Mouse (Mus musculus): Measurements from ENCODE around the gene Gpc6. TPM values are rescaled to one million over a fixed set of nuclear protein-coding genes. Genes with fewer than 3 reads are reported as not detected.

Gpc6 gene
- polyA plus RNA-seq, 1 experiment from 2014 or later: 32.2 TPM

DNA sequence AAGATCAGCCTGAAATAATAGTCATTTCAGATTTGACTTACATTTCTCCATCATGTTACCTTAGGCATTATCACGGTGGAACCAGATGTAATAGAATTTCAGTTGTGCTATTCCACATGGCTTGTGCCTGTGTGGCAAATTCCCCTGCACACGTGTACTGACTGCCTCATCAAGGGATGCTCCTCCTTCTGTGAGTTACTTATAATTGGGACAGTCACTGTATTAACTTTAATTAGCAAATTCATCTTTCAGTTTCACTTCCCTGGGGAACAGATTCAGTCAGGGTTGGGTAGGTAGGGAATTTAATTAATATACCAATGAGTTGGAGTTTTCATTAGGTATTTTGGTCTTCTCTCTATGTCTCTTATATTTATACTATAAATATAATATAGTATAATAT, 869.8 kb downstream of the Gpc6 start:
- H3K27me3 ChIP-seq (ENCODE audit: control insufficient read depth, insufficient read depth, low read length): no peaks in the 10 kb centered on the region
- no peak for DNase-seq (ENCODE audit: low spot score)
- H3K36me3 ChIP-seq (ENCODE audit: control insufficient read depth, insufficient read depth, low read length): no peaks in the 10 kb centered on the region
- H3K27ac ChIP-seq (ENCODE audit: low read depth, low read length): no peak overlapping the region
- H3K4me2 ChIP-seq (replicated peaks; ENCODE audit: low read depth, low read length): no peak overlapping the region
- H3K9ac ChIP-seq (ENCODE audit: low read depth, low read length): no peak overlapping the region
- no peak overlapping the region for H3K4me3 ChIP-seq (ENCODE audit: low read depth, low read length)
- WGBS: 84% methylated on average over 2 of the region's 2 CpGs
- no peak for ATAC-seq (ENCODE audit: low FRiP score)
- no peaks in the 10 kb centered on the region for H3K9me3 ChIP-seq (ENCODE audit: control insufficient read depth, low read length)
- H3K4me1 ChIP-seq (replicated peaks; ENCODE audit: control insufficient read depth, insufficient read depth, low read length): no peaks in the 10 kb centered on the region

DNA sequence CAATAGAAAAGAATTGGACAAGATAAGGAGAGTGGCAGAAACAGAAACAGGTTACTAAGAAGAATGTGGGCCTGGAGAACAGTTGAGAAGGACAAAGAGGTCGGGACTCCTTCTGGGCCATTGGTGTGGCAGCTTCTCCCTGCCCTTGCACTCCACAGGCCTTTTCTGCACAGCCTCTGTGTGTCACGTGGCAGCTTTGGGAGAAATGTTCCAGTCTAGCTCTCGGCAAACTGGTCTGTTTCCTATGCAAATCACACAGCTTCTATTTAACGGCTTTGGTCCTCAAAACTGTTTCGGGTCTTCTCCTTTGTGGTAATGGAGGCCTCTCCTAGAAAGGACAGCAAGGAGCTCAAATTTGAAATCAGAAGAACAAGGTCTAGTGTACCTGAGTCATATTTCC, 871.5 kb downstream of the Gpc6 start:
- 79% methylated on average over 5 of the region's 5 CpGs for WGBS
- H3K9me3 ChIP-seq (ENCODE audit: control insufficient read depth, low read length): no peaks in the 10 kb centered on the region
- no peak overlapping the region for H3K9ac ChIP-seq (ENCODE audit: low read depth, low read length)
- ATAC-seq (ENCODE audit: low FRiP score): no peak
- H3K27me3 ChIP-seq (ENCODE audit: control insufficient read depth, insufficient read depth, low read length): no peaks in the 10 kb centered on the region
- no peaks in the 10 kb centered on the region for H3K36me3 ChIP-seq (ENCODE audit: control insufficient read depth, insufficient read depth, low read length)
- H3K4me2 ChIP-seq (replicated peaks; ENCODE audit: low read depth, low read length): no peak overlapping the region
- DNase-seq (ENCODE audit: low spot score): no peak
- no peak overlapping the region for H3K4me3 ChIP-seq (ENCODE audit: low read depth, low read length)
- no peaks in the 10 kb centered on the region for H3K4me1 ChIP-seq (replicated peaks; ENCODE audit: control insufficient read depth, insufficient read depth, low read length)
- H3K27ac ChIP-seq (ENCODE audit: low read depth, low read length): no peak overlapping the region

DNA sequence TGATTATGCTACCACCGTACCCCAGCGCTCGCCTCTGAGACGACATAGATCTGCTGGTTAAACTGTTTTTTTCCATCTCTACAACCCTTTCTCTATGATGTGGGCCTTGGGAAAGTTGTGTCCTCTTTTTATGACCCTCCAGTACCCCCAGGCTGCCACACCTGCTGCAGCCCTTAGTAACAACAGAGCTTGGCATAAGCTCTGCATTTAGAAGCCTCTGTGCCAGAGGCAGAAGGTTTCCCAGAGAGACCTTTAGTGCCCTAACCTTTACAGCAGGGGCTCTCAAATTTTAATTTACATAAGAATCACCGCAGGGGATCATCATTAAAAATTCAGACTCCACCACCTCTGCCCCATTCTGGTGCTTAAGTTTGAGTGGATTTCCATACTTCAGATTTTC, 875.3 kb downstream of the Gpc6 start:
- Histone ChIP-seq H3K4me2 (replicated peaks; ENCODE audit: low read depth, low read length) (no peak overlapping the region), H3K9me3 (ENCODE audit: control insufficient read depth, low read length) (no peaks in the 10 kb centered on the region), H3K9ac (ENCODE audit: low read depth, low read length) (no peak overlapping the region), H3K4me3 (ENCODE audit: low read depth, low read length) (no peak overlapping the region), H3K36me3 (ENCODE audit: control insufficient read depth, insufficient read depth, low read length) (no peaks in the 10 kb centered on the region), H3K27ac (ENCODE audit: low read depth, low read length) (no peak overlapping the region), H3K27me3 (ENCODE audit: control insufficient read depth, insufficient read depth, low read length) (no peaks in the 10 kb centered on the region), H3K4me1 (replicated peaks; ENCODE audit: control insufficient read depth, insufficient read depth, low read length) (no peaks in the 10 kb centered on the region)
- ATAC-seq (ENCODE audit: low FRiP score) (no peak), DNase-seq (ENCODE audit: low spot score) (no peak)
- 79% methylated on average over 5 of the region's 5 CpGs for WGBS

DNA sequence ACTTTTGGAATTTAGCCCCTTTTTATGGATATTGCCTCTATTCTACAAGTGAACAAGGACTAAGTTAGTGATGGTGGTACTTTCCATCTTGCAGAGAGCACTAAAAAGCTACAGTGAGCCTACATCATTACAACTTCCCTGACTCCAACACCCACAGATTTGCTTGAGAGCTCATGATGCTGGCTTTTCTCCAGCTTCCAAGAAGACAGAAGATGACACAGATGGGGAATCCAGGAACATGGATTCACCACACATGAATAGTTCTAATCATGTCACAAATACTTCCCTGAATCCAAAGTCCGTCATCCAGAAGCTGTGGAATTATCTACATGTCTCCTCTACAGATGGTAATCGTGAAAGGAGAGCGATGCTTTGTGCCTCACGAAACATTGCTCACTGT, 882.7 kb downstream of the Gpc6 start:
- Histone ChIP-seq H3K27ac (ENCODE audit: low read depth, low read length) (no peak overlapping the region), H3K9me3 (ENCODE audit: control insufficient read depth, low read length) (no peaks in the 10 kb centered on the region), H3K9ac (ENCODE audit: low read depth, low read length) (no peak overlapping the region), H3K4me2 (replicated peaks; ENCODE audit: low read depth, low read length) (no peak overlapping the region), H3K4me3 (ENCODE audit: low read depth, low read length) (no peak overlapping the region), H3K27me3 (ENCODE audit: control insufficient read depth, insufficient read depth, low read length) (no peaks in the 10 kb centered on the region), H3K36me3 (ENCODE audit: control insufficient read depth, insufficient read depth, low read length) (no peaks in the 10 kb centered on the region), H3K4me1 (replicated peaks; ENCODE audit: control insufficient read depth, insufficient read depth, low read length) (no peaks in the 10 kb centered on the region)
- 95% methylated on average over 4 of the region's 4 CpGs for WGBS
- DNase-seq (ENCODE audit: low spot score) (no peak), ATAC-seq (ENCODE audit: low FRiP score) (no peak)

DNA sequence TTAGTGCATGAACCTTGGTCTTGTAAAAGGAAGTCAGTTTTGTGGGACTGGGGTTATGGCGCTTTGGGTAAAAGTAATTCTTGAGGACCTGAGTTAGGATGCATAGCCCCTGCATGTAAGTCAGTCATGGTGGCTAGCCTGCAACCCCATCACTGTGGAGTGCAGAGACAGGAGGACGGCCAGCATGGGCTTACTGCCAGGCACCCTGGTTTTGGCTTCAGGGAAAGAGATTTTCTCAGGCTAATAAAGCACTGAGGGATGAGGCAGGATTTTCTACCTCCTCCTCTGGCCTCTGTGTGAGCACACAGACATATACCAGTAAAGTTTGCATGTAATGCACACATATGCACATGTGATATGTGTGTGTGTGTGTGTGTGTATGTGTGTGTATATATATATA, 883.2 kb downstream of the Gpc6 start:
- ATAC-seq (ENCODE audit: low FRiP score): no peak
- 91% methylated on average over 2 of the region's 2 CpGs for WGBS

DNA sequence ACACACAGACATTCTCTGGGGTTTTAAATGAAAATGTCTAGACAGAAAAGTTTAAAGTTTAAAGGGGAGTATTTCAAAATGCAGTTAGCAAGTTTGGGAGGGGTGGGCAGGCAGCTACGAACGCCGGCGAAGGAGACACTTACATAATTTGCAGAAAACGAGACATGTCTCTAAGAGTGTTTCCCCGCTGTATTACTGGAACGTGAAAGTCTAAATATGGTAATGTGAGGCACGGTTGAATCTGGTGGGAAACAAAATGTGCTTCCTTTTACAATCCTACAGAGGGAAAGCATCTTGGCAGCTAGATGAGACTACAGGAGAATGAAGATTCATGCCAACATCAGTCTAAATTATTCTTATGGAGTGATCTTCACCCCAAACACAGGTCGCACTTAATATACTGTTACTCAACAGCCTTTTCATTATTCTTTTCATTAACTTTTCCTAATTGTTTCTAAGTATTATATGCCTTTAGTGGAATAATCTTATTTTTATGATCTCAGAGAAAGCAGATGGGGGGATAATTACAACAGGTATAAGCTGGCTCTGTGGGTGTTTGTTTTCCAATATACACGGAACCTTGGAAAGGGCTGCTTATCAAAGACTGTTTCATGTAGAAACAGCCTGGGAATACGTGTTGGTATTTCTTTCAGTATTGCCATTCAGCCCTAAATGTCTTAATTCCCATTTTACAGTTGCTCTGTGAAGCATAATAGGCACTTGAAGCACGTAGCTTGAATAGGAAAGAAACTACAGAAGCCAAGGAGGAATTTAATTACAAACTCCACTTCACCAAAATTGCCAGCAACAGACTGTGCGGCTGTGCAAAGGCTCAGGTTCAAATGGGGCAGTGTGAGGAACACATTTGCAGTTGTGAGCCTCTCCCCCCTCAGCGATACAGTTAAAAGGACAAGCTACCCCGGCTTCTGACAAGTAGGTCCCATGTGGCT, 885.5 kb downstream of the Gpc6 start:
- no peaks in the 10 kb centered on the region for H3K27me3 ChIP-seq (ENCODE audit: control insufficient read depth, insufficient read depth, low read length)
- no peak for DNase-seq (ENCODE audit: low spot score)
- H3K4me2 ChIP-seq (replicated peaks; ENCODE audit: low read depth, low read length): no peak overlapping the region
- no peak overlapping the region for H3K9ac ChIP-seq (ENCODE audit: low read depth, low read length)
- H3K4me3 ChIP-seq (ENCODE audit: low read depth, low read length): no peak overlapping the region
- no peak for ATAC-seq (ENCODE audit: low FRiP score)
- WGBS: 91% methylated on average over 15 of the region's 15 CpGs
- H3K4me1 ChIP-seq (replicated peaks; ENCODE audit: control insufficient read depth, insufficient read depth, low read length): no peaks in the 10 kb centered on the region
- H3K36me3 ChIP-seq (ENCODE audit: control insufficient read depth, insufficient read depth, low read length): no peaks in the 10 kb centered on the region
- no peak overlapping the region for H3K27ac ChIP-seq (ENCODE audit: low read depth, low read length)
- no peaks in the 10 kb centered on the region for H3K9me3 ChIP-seq (ENCODE audit: control insufficient read depth, low read length)

More for the DNA sequence above, 883.2 kb downstream of the Gpc6 start:
- Histone ChIP-seq H3K4me2 (replicated peaks; ENCODE audit: low read depth, low read length) (no peak overlapping the region), H3K27me3 (ENCODE audit: control insufficient read depth, insufficient read depth, low read length) (no peaks in the 10 kb centered on the region), H3K4me1 (replicated peaks; ENCODE audit: control insufficient read depth, insufficient read depth, low read length) (no peaks in the 10 kb centered on the region), H3K27ac (ENCODE audit: low read depth, low read length) (no peak overlapping the region), H3K9ac (ENCODE audit: low read depth, low read length) (no peak overlapping the region), H3K36me3 (ENCODE audit: control insufficient read depth, insufficient read depth, low read length) (no peaks in the 10 kb centered on the region), H3K4me3 (ENCODE audit: low read depth, low read length) (no peak overlapping the region), H3K9me3 (ENCODE audit: control insufficient read depth, low read length) (no peaks in the 10 kb centered on the region)
- DNase-seq (ENCODE audit: low spot score): no peak

DNA sequence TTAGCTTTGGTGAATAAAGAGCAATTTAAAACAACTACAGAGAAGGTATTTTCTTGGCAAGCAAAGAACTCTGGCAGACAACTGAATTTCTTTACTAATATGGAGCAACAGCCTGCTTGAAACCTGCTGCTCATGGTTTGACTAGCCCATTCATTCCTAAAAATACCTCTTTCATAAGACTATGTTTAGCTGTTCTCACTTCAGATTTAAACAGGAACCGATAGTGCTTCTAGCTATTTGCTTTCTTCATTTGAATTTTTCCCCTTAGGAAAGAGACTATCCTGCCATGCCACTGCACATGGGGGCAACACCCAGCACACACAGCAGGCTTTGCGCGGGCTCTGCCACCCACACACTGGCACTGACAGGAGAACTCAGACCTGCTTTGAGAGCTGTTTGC, 888.4 kb downstream of the Gpc6 start:
- no peaks in the 10 kb centered on the region for H3K4me1 ChIP-seq (replicated peaks; ENCODE audit: control insufficient read depth, insufficient read depth, low read length)
- H3K4me2 ChIP-seq (replicated peaks; ENCODE audit: low read depth, low read length): no peak overlapping the region
- H3K36me3 ChIP-seq (ENCODE audit: control insufficient read depth, insufficient read depth, low read length): no peaks in the 10 kb centered on the region
- no peak overlapping the region for H3K9ac ChIP-seq (ENCODE audit: low read depth, low read length)
- DNase-seq (ENCODE audit: low spot score): no peak
- H3K4me3 ChIP-seq (ENCODE audit: low read depth, low read length): no peak overlapping the region
- H3K9me3 ChIP-seq (ENCODE audit: control insufficient read depth, low read length): no peaks in the 10 kb centered on the region
- no peak for ATAC-seq (ENCODE audit: low FRiP score)
- H3K27me3 ChIP-seq (ENCODE audit: control insufficient read depth, insufficient read depth, low read length): no peaks in the 10 kb centered on the region
- whole genome bisulfite sequencing: 85% methylated on average over 3 of the region's 3 CpGs
- no peak overlapping the region for H3K27ac ChIP-seq (ENCODE audit: low read depth, low read length)

DNA sequence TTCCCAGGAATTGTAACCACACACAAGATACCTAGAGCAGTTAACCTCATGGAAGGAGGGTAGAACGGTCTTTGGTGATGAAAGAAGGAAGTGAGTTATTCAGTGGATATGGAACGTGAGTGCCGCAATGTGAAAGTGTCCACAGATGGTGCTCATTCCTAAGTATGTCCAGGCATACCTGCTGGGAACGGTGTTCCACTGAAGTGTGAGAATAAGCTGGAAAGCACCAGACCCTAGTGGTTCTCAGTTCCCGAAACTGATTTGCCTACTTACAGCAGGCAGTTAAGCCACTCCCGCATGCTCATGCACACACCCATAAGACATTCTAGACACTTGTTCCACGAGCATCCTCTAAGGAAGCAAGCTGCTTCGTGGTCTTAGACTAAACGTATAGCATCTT, 890.9 kb downstream of the Gpc6 start:
- no peak overlapping the region for H3K4me2 ChIP-seq (replicated peaks; ENCODE audit: low read depth, low read length)
- H3K27me3 ChIP-seq (ENCODE audit: control insufficient read depth, insufficient read depth, low read length): no peaks in the 10 kb centered on the region
- DNase-seq (ENCODE audit: low spot score) (no peak), ATAC-seq (ENCODE audit: low FRiP score) (no peak)
- WGBS: 95% methylated on average over 9 of the region's 9 CpGs
- no peak overlapping the region for H3K4me3 ChIP-seq (ENCODE audit: low read depth, low read length)
- H3K9ac ChIP-seq (ENCODE audit: low read depth, low read length): no peak overlapping the region
- H3K27ac ChIP-seq (ENCODE audit: low read depth, low read length): no peak overlapping the region
- H3K9me3 ChIP-seq (ENCODE audit: control insufficient read depth, low read length): no peaks in the 10 kb centered on the region
- no peaks in the 10 kb centered on the region for H3K36me3 ChIP-seq (ENCODE audit: control insufficient read depth, insufficient read depth, low read length)
- H3K4me1 ChIP-seq (replicated peaks; ENCODE audit: control insufficient read depth, insufficient read depth, low read length): no peaks in the 10 kb centered on the region

DNA sequence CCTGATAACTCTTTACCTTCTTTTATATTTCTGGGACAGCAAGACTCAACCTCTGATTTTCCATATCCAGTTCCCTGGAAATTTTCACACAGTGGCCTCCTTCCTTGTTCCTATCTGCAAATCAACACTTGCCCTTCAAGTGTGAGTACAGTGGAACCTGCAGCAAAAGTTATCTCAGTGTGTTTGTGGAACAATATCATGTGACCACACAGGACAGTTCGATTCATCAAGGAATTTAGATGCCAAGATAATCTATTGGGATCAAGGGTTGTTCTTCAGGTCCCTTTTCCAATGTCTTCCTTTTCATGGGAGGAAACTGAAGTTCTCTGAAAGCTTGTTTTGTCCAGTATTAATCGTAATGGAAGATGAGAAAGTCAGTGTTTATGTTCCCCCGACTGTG, 891.6 kb downstream of the Gpc6 start:
- ATAC-seq (ENCODE audit: low FRiP score): no peak
- no peak for DNase-seq (ENCODE audit: low spot score)
- H3K4me1 ChIP-seq (replicated peaks; ENCODE audit: control insufficient read depth, insufficient read depth, low read length): no peaks in the 10 kb centered on the region

More for the DNA sequence above, 891.6 kb downstream of the Gpc6 start:
- Histone ChIP-seq H3K9me3 (ENCODE audit: control insufficient read depth, low read length) (no peaks in the 10 kb centered on the region), H3K4me2 (replicated peaks; ENCODE audit: low read depth, low read length) (no peak overlapping the region), H3K36me3 (ENCODE audit: control insufficient read depth, insufficient read depth, low read length) (no peaks in the 10 kb centered on the region), H3K27me3 (ENCODE audit: control insufficient read depth, insufficient read depth, low read length) (no peaks in the 10 kb centered on the region), H3K4me3 (ENCODE audit: low read depth, low read length) (no peak overlapping the region), H3K27ac (ENCODE audit: low read depth, low read length) (no peak overlapping the region), H3K9ac (ENCODE audit: low read depth, low read length) (no peak overlapping the region)
- 89% methylated on average over 3 of the region's 3 CpGs for WGBS
